Mouse (Mus musculus): ENCODE results near the gene Srcin1.
A peak's percentile ranks its signal among the peaks of the same experiment; 100 is the strongest.

The Srcin1 gene

DNA sequence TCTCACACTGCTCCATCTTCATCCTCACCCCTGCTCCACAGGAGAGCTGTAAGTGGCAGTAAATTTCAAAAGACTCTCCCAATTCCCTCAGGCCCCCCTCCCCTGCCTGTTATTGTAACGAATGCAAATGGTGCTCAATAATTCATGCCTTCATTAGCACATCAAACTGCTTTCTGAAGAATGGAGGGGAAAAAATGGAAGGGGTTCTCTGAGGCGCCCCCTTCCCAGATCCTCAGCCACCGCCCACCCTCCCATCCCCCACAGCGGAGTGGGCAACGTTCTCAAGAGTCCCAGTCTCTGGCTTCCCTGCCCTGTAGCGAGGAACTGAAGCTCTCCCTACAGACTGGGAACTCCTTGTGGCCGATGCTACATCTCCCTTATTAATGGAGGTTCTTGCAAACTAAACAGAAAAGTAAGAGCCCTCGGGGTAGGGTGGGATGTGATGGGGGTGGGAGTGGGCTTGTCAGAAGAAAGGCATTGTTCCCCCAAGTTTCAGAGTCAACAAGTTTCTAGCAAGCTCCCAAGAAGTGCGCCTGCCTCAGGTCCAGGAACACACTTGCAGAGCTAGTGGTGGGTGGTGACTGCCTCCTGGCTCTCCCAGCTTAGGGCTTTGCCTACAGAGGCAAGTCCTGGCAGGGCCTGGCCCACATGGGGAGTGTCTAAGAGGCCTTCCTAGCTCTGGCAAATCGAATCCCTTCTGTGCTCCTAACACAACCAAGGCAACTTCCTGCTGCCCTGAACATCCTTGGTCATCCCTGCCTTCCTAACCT, 3.3 kb upstream of the Srcin1 start:
- DNase-seq (ENCODE audit: low spot score in 2 of 2) = no peak

DNA sequence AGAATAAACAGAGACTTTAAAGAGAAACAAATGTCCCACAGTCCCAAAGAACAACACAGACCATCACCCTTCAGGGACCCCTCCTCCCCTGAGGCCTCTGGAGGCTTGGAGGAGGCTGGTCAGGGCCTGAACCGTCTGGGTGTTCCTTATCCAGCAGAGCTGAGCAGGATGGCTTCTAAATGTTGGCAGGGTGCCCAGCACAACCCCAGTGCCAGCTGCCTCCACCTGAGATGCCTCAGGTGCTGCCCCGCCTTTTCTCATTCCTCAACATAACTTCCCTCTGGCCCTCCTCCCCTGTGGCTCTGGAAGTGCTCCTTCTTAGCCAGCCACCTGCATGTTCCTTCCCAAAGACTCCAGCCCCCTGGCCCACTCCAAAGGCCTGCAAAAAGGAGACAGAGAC, 2.3 kb upstream of the Srcin1 start:
- no peak for DNase-seq (ENCODE audit: low spot score in 2 of 2)

- peak in 1 of 2 experiments; percentile 23 for DNase-seq (ENCODE audit: low spot score in 2 of 2)
These were observed 348 bp downstream of the Srcin1 start for GRCm38 (mm10) chr11:97575638-97576037.

DNA sequence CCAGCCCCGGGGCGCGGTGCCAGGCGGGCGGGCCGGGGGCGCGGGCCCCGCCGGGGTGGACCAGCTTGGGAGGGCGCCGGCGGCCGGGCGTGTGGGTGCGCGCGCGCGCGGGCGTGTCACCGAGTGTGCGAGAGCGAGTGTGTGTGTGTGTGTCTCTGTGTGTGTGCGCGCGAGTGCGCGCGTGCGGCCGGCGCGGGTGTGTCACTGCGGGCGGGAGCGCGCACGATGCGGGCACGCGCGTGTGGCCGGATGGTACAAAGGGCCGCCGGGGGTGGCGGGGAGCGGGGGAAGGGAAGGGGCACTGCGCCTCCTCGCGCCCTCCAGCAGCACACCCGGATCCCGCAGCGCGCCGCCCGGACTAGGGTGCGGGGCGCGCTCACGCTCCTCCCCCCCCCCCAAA, 911 bp downstream of the Srcin1 start:
- no peak for DNase-seq (ENCODE audit: low spot score in 2 of 2)

DNA sequence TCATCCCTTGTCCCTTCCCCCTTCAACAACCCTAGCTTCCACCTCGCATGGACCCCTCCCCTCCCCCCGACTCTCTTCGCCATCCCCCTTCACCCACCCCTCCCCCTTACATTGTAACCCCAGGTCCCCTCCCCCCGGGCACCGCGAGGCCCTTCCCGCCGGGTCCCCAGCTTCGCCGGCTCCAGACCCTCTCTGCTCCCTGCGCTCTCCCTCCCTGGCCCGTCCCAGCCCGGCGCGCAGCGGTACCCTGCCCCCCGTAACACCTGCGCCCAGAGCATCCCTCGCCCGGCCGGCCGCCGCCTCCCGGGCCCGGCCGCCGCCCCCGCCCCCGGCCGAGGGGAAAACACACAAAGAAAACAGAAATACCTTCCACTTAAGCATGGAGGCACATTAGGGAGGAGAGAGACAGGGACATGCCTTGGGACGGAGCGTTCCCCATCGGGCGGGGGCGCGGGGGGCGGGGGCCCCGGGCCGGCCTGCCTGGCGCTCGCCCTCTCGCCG, 1.4 kb downstream of the Srcin1 start:
- no peak for DNase-seq (ENCODE audit: low spot score in 2 of 2)

GRCm38 (mm10) chr11:97573891-97574550, 2.0 kb downstream of the Srcin1 start:
- DNase-seq (ENCODE audit: low spot score in 2 of 2) = no peak

GRCm38 (mm10) chr11:97572895-97573480, 3.0 kb downstream of the Srcin1 start:
- no peak for DNase-seq (ENCODE audit: low spot score in 2 of 2)

- DNase-seq (ENCODE audit: low spot score in 2 of 2) = no peak
These were observed 4.0 kb downstream of the Srcin1 start for GRCm38 (mm10) chr11:97572089-97572345.

DNA sequence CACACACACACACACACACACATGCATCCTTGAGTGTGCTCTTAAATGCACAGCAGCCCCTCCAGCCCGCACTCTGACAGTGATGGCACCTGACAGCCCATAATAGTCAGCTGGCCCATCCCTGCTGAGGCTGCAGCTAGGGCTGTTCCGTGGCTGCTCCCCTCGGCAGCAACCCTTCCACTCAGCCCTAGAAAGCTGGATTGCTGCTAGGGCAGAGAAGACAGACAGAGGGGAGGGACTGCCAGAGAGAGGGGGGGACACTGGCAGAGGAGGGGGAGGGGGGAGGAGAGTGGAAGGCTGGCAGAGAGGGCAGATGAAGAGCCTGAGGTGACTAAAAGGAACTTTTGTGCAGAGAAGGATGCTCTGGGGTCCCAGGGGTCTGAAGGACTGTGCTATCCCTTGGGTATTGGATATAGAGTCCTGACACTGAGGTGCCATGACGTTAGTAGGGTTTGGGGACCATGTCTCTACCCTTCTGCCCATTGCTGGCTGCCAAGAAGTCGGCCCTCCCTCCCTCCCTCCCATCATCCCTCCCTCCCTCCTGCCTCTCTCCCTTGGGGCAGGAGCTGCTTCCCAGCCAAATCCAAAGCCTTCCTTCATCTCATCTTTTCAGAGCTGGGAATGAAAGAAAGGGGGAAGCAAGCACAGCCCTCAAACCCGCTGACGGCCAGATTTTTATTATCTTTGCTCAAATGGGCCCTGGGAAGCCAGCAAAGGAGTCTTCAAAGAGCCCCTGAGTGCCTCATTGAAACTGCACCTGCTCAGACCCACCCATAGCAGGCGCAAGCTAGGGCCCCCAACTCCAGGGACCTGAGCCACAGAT, 4.5 kb downstream of the Srcin1 start:
- DNase-seq (ENCODE audit: low spot score in 2 of 2) = no peak

GRCm38 (mm10) chr11:97570493-97571137, 5.4 kb downstream of the Srcin1 start:
- no peak for DNase-seq (ENCODE audit: low spot score in 2 of 2)

DNA sequence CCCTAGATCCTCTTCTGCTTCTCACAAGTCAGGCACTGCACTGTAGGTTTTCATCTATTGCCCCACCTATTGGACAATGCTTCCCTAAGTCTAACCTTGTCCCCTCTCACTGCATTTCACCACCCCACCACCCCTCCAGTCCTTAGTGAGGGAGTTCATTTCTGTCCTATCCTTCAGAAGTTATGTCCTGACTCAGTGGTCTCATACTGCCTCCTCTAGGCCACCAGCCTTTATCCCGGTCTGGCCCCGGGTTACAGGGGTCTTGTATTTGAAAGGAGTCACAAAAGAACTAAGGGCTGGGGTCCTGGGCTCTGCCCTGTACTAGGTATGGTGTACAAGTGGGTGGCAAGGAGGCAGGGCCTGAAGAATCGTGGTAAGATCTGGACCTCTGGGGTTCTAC, 6.2 kb downstream of the Srcin1 start:
- DNase-seq (ENCODE audit: low spot score in 2 of 2) = no peak

- no peak for DNase-seq (ENCODE audit: low spot score in 2 of 2)
These were observed 6.7 kb downstream of the Srcin1 start for GRCm38 (mm10) chr11:97569301-97569724.

DNA sequence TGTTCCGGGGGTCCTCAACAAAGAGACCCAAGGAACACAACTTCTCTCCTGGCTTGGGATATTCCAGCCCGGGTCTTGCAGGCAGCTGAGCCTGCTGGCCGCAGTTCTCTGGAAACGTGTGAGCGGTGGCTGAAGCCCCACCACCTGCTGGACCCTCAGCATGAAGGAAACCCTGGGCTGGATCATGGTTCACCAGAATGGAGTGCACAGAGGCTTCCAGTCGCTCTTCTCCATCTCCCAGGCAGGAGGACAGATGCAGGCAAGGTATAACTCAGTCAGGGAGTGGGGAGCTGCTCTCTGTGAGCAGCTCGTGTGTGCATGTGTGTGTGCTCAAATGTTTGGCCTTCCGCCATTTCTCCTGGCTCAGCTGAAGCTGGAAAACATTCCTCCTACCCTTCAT, 7.3 kb downstream of the Srcin1 start:
- DNase-seq (ENCODE audit: low spot score in 2 of 2) = peak; percentile 32 to 55

- DNase-seq (ENCODE audit: low spot score in 2 of 2) = no peak
These were observed 8.5 kb downstream of the Srcin1 start for GRCm38 (mm10) chr11:97567480-97567879.

- DNase-seq (ENCODE audit: low spot score in 2 of 2) = no peak
These were observed 9.4 kb downstream of the Srcin1 start for GRCm38 (mm10) chr11:97566551-97566950.

DNA sequence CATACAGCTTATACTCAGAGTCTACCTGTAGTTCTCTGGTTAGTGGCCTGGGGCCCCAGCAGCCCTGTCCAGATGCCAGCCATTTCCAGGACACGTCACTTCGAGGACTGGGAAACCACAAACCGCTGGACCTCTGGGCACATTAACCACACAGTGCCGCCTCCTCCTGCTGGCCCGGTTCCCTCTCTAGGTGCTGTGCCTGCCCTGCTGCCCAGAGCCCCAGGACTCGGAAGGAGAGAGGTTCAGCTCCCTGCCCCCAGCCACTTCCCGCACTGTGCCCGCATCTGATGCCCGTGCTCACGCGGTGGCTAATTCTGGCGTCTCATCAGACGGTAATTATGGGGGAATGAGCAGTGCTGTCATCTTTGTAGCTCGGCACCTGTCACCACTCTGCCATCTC, 12.3 kb downstream of the Srcin1 start:
- no peak for DNase-seq (ENCODE audit: low spot score in 2 of 2)

- no peak for DNase-seq (ENCODE audit: low spot score in 2 of 2)
These were observed 13.4 kb downstream of the Srcin1 start for GRCm38 (mm10) chr11:97562536-97562935.

GRCm38 (mm10) chr11:97560210-97560963, 15.6 kb downstream of the Srcin1 start:
- DNase-seq (ENCODE audit: low spot score in 2 of 2) = no peak

DNA sequence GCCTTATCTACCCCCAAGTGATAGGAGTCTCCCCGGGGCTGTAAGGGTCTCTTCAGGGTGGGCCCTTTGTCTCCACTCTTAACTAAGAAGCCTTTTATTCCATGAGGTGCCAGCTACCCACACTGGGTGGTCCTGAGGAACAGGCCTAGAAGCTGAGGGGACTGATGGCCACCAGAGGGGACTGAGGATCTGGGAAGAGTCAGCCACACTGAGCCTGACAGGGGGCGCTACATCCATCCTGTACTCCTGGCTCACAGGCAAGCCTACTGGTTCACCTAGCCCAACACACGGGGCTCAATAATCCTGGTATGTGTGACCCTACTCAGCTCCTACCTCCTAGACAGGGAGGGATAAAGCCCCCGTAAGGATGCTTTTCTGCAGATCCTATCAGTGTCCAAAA, 16.4 kb downstream of the Srcin1 start:
- DNase-seq (ENCODE audit: low spot score in 2 of 2) = no peak

- DNase-seq (ENCODE audit: low spot score in 2 of 2) = no peak
These were observed 18.1 kb downstream of the Srcin1 start for GRCm38 (mm10) chr11:97557885-97558284.

Measured in heart, adult 9 months (tissue).